Mouse (Mus musculus): ENCODE measurements at regions not wholly inside any gene's neighbourhood (a gene's known extent, or its start where the extent isn't known, plus 50 kb on each side); places are given as distances from the start of the nearest gene placed in this dataset.

DNA sequence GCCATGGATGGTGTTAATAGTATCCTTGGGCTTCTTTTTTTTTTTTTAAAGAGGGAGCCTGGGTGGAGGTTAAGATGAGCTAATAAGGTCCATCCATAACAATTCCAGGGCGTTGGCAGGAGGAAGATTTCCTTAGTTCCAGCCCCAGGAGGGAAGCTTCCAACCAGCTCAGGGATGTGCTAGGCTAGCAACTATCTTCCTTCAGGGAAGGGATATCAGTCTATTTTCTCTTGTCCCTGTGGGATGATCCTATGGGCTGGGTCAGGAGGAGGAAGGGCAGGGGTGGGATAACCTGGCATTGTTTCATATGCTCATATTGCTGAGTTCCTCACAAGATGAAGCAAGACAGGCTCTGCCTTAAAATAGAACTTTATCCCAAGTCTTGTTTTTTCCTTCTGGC is 98.0 kb upstream of the Foxa2 start:
- TF ChIP-seq POLR2A (IDR thresholded peaks at IDR 0.05; ENCODE audit: insufficient read depth, low read length) (no peak), CTCF (IDR thresholded peaks at IDR 0.05; ENCODE audit: low read depth, low read length) (no peak)
